Mouse (Mus musculus): ENCODE data around the gene Adamts2.

The Adamts2 gene

DNA sequence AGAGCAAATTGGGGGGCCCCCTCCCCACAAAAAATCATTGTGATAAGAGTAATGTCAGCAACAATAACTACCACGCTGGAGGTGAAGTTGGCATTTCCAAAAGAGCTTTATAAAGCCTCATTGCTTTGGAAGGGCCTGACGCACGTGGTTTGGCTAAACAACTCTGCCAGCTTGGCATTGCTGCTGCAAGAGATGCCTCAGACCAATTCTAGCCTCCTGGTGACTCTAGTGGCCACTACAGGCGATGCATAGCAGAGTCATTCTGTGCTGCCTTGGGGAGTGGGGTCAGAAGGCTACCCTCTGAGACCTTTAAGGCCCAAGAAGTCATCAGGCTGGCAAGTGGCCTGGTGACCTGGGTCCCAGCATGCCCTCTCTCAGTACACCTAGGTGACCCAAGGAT lies 132.2 kb downstream of the Adamts2 start:
- in situ Hi-C loops (cut with MseI, MboI), result no loop called here

DNA sequence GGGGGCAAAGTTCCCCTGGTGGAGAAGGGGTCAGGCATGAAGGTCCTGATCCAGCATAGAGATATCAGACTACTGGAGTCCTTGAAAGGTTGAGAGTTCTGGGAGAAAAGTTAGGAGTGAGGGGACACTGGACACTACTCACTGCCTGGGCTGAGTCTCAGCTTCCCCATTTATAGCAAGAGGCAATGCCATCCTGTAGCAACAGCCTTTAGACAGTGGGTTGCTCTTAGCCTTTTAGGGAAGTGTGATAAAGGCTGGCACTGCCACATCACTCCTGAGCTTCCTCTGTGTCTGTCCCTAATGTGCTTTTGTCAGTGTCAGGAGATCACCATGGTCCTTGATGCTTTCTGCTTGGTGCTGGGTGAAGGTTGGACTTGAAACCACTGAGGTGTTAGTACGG lies 134.7 kb downstream of the Adamts2 start:
- in situ Hi-C loops (cut with MseI, MboI), result no loop called here

DNA sequence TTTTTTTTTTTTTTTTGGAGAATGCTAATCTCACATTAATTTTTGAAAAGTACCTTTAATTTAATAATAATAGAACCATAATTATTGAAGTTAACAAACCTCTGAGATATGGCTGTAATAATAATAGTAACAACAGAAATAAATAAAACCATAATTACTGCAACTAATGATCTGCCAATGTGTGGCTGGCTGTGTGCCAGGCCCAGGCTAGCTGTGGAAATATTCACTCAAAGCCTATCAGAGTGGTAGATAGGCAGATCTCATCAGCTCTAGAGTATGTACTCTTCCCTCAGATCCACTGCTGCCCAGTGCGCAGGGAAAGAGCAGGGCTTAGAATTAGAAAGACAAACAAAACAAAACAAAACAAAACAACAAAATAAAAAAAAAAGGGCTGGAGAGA lies 136.6 kb downstream of the Adamts2 start:
- in situ Hi-C loops (cut with MseI, MboI), result no loop called here

DNA sequence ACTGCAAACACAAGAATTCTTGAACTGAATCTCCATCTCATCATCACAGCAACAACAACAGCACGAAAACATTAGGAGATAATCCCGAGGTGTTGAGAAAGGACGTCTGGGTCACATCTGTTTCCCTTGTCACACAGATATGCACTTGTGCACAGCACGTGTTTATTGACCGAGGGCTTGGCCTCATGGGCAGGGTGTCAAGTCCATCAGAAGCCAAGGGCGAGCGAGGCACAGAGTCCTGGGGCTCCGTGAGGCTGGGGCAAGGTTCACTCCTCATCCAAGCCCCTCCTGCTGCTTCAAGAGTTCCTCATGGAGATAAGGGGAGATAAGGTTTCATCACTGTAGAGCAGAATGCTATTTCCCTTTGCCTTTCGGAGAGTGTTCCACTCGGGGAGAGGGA lies 137.6 kb downstream of the Adamts2 start:
- in situ Hi-C loops (cut with MseI, MboI), result no loop called here

DNA sequence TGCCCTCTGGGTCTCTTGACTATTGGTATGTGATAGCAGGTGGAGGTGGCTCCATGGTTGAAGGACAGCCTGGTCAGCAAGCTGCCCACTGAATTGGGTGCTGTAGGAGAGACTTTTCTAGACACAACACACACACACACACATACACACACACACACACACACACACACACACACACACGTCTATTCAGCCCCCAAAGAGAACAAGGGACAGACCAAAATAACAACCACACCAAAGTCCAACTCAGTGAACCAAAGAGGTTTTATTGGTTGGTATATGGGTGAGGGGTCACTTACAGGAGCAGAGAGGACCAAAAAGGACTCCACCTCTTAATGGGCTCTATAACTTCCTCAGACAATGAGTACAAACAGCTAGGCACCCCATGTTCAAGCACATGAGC lies 140.3 kb downstream of the Adamts2 start:
- in situ Hi-C loops (cut with MseI, MboI), result no loop called here

DNA sequence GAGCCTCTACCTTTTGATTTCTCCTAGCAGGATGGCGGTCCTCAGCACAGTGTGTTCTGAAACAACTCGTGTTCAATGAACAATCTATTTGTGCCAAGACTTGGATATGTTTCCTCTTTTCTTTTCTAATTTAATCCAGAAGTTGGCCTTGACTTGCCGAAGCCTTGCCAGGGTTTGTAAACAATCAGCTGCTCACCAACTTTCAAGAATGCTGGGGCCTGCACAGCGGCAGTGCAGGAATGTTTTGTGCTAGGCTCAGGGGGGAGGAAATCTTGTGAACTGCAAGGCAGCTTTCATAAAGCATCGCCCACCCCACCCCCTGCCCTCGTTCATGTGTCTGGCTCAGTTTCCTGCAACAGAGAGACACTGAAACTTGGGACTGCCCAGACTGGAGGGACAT lies 143.1 kb downstream of the Adamts2 start:
- in situ Hi-C loops (cut with MseI, MboI), result no loop called here

DNA sequence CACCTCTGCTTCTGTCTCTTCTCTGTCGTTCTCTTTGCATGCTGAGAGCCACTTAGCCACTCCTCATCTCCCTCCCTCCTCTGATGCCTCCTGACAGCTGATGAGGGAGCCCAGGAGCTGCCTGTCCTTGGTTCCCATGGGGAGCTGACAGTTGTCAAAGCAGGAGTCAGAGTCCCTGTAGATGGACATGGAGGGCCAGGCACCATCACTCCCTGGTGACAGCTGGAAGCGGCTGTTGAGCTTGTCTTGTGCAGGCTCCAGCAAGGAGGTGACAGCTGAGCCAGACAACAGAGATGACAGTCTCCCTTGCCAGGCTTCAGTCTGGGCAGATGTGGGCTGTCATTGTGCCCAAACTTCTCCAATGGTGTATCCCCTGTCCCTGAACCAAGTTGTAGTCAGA lies 144.6 kb downstream of the Adamts2 start:
- in situ Hi-C loops (cut with MseI, MboI), result no loop called here

DNA sequence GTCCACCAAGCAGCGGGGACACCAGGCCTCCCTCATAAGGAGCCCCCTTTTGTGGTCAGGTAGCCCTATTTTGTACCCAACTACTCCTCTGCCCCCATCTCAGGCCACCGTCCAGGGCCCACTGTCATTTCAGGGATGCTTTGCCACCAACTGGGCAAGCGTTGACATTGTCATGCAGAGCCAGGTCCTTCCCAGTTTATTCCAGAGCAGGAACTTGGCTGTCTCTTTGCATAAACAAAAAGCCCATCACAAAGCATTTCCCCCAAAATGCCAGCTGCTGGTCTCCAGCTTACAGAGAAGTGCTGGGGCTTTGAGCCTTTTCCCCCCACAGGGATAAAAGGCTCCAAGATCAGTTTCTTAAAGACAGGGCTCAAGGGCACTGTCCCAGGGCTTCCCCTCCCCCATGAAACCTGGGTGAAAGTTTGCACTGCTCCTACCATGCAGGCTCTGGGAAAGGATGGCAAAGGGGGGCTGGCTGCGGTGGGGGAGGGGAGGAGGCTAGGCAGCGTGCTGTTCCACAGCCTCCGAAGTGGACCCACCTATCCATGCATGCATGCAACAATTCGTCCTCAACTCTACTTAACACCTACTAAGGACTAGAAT lies 149.2 kb downstream of the Adamts2 start:
- in situ Hi-C loops (cut with MseI, MboI), result no loop called here

DNA sequence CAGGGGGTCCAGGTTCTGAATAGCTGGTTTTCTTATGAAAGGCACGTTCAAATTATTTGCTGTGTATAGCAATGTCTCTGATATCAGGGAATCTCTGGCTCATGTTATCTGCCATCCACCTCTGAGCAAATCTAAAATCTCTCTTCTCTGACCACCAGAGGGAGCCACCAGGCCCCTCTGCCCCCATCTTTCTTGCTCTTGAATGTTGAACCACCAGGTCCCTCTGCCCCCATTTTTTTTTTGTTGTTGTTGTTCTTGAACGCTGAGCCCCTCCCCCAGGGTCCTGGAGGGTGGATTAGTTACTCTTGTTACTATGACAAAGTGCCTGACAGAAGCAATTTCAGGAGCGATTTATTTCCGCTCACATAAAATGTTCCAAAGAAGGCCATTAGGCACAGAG lies 155.9 kb downstream of the Adamts2 start:
- in situ Hi-C loops (cut with MseI, MboI), result no loop called here

DNA sequence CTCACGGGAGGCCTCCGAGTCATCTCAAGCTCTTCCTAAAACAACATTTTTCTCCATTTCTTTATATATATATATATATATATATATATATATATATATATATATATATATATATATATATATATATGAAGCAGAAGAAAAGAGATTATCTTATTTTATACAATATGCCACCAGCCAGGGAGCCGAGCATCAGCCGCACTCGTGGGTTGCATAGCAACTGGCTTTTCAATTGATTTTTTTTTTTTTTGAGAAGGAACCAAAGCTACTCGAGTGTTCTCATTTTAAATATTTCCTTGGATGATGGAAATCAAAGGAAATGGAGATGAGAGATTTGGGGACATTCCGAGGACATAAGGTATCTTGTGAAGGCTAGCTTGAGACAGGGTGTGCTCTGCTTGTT lies 164.6 kb downstream of the Adamts2 start:
- in situ Hi-C loops (cut with MseI, MboI), result loop anchor here (10.0 kb wide), 1 partner anchor 312 kb away; no protein-coding TSS in a partner anchor

DNA sequence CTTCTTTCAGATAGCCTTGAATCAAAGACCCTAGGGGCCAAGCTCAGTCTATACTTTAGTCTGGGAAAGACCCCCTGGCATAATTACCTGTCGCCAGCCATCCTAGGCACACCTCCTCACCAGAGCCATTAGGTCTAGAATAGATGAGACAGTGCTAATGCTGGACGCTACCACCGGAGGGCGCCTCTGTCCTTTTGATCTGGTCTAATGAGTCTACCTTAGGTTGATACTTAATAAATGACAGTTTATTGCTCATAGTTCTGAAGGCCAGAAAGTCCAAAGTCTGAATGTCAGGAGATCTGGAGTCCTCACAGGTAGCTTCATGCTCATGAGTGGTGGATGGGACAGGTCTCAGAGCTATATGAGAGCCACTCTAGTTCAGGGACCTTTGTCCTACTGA lies 165.2 kb downstream of the Adamts2 start:
- in situ Hi-C loops (cut with MseI, MboI), result loop anchor here (10.0 kb wide), 1 partner anchor 312 kb away; no protein-coding TSS in a partner anchor

DNA sequence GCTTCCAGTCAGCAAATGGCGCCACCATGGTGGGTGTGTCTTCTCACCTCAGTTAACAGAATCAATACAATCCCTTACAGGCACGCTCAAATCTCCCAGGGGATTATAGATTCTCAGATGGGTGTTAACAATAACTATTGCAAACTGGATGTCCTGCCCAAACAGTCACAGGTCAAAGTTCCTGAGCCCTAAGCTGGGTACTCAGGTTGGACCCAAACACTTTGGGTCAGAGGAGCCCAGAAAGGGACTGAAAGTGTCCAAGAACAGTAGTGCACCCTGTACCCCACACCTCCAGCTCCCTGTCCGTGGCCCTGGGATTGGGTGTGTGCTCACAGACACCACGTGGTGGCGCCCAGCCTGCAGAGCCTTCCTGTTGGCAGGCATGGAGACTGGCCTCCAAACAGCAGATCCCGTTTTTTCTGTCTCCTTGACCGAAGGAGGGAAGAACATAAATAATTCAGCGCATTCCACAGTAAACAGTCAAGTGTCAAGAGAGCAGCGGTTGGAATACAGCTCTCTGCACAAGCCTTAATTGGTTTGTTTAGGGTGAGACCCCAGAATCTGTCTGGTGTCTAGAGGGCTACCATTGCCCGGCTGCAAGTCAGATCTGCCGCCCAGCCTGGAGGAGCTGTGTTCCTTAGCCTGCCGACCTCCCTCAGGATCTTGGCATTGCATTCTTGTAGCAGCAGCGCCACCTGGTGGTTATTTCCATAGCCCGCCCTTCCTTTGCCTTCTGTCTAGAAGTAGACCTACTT lies 167.3 kb downstream of the Adamts2 start:
- in situ Hi-C loops (cut with MseI, MboI), result loop anchor here (10.0 kb wide), 1 partner anchor 314 kb away; no protein-coding TSS in a partner anchor

DNA sequence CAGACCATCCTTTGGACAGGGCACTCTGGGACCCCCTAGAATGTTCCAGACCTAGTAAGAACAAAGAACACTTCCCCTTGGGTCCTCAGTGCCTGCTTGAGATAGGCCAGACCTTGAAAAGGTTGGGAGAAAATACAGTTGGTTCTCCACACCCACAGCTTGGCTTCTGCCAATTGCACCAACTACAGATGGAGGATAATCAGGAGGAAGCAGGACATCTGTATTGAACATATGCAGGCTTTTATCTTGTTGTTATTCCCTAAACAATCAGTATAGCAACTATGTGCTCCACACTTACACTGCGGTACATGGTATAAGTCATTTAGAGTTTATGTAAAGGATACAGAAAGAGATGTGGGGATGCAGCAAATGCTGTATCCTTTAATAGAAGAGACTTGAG lies 169.1 kb downstream of the Adamts2 start:
- in situ Hi-C loops (cut with MseI, MboI), result no loop called here

DNA sequence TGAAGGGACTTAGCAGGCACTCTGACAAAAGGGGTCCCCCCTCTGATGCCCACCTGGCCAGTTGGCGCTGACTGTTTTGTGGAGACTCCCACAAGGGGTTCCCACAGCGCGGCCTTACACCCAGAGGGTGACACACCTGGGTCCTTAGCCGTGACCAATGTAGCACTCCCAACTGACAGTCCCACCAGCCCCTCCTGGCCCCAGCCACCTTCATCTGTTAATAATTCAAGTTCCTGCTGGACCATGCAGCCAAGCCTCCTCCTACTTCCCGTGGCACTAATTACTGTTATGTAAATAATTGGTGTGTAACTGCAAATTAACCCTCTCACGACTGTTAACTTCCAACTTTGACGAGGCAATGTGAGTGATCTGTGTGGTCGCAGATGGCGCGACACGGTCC lies 195.8 kb downstream of the Adamts2 start:
- in situ Hi-C loops (cut with MseI, MboI), result no loop called here

DNA sequence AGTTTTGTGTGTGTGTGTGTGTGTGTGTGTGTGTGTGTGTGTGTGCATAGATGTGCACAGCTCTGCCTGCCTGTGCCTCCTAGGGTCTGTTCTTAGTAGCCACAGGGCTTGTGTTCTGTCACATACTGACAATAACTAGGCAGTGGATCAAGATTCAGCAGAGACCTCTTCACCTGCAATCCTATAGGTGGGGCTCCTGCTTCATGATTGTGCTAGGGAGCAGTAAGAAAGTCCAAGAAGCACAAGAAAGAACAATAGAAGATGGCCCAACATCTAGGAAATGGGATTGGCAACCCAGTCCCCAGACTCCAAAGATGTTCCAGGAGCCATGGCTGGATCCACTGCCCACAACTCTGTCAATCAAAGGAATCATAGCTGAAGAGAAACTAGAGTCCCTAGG lies 197.0 kb downstream of the Adamts2 start:
- in situ Hi-C loops (cut with MseI, MboI), result no loop called here

DNA sequence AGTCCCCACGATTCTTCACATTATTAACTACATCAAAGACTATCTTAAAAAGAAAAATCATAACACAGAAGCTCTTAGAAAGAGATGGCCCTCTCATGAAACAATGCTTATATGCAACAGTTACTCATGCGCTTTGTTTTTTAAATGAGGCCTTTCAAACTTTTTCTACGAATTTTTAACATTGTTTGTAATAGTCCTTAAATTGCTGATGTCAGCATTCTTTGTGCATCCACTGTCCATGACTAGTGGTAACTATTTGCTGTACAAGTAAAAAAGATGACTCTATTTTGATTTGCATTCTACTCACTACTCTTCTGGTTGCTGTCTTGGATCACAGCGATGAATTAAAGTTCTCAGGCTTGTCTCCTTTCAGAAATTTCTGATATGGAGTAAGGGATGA lies 212.3 kb downstream of the Adamts2 start:
- in situ Hi-C loops (cut with MseI, MboI), result no loop called here

DNA sequence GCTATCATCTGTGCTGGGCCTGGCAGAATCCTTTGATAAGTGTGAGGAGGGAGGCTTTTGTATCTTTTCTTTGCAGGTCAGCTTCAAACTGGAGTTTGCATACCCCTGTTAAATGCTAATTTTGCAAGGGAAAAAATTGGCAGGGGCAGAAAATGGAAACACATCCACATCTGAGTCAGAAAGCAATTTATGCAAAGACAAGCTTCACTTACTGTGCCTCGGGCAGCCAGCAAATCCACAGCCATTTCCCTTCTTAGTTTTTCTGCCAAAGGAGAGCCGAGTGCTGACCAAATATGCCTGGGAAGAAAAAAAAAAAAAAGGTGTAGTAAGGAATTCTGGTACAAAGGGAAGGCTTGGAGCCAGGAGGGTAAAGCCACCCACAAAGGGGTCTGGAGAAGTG lies 224.3 kb downstream of the Adamts2 start:
- in situ Hi-C loops (cut with MseI, MboI), result no loop called here

DNA sequence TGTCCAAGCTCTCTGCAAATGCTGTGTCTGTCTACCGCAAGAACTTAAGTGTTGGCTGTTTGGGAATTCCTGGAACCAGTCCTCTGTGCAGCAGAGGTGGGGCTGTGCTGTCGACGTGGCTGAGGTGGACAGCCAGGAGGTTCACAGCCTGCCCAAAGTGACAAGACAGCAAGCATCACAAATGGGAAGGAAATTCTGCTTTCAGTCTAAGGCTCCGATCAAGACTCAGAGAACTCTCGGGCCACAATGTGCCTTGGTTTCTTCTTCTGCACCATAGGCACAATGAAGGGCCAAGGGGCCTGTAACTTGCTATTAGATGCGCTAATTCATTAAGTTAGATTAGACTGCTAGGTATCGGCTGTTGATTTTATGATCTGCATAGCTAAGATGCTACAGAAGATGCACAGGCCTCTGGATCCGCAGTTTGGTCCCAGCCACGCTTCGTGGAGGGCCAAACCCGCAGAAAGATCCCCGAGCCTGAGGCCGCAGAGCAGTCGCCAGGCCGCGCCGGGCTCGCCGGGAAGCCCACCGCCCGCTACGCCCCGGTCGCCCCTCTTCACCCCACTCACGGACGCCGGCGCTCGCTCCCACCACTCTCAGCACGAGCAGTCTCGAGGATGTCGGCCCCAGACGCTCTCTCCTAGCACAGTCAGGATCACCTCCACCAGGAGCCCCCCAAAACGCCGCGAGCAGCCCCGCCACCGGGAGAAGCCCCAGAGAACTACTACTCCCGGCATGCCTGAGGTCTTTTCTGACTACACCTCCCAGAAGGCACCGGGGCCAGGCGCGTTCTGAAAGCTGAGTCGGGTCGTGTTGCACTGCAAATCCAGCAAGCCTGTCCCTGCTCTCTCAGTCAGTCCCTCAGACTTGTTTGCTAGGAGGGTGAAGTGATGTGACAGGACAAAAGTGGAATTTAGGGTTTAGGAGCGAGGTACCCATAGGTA lies 225.4 kb downstream of the Adamts2 start, which contains the start of gene Zfp354c:
Gene Zfp354c (minus strand): TSS at position 715 of the 944 bp plus-strand sequence.
- in situ Hi-C loops (cut with MseI, MboI), result no loop called here

DNA sequence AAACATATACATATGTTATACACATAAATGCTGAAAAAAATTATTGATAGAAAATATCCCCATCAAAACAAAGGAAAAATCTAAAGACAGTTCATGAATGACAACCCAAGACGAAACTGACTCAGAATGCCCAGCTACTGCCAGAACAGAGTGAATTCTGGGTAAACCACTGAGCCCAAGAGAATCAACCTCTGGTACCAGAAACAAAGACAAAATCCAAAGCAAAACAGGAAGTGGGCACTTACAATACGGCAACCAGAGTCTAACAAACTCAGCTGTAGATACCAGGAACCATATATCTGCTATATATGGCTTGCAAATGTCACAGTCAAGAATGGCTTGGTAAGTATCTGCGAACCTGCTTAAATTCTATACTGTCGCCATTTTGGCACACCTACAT lies 233.8 kb downstream of the Adamts2 start:
- in situ Hi-C loops (cut with MseI, MboI), result no loop called here

DNA sequence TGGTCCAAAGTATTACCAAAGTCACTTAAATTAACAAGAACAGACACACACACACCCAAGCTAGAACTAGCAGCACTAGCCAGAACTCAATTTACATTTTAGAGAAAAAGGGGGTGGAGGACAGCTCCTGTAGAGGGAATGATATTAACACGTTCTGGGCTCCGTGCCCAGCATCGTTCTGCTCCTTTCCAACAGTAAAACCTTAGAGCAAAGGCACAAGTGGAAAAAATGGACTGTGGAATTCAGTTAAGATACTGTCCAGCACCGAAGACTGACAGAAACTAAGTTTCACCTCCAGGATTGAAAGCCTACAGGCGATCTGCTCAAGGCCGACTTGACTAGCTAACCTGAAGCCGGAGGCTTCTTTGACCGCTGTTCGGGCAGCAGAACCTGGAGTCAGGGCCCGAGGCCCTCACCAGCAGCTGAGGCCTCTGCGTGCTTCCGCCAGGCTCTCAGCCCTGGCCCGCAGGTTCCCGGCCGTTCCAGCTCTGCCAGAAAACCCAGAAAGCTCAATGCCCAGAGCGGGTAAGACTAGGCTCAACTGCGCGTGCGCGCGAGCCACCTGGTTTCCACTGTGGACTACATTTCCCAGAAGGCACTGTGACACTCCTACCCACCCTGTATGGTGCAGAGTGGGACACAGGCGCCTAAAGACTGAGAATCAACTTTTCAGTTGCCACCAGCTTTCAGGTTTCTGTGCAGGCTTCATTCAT lies 239.3 kb downstream of the Adamts2 start, which contains the start of gene Zfp879:
Gene Zfp879 (minus strand): TSS at position 530 of the 713 bp plus-strand sequence.
- in situ Hi-C loops (cut with MseI, MboI), result no loop called here

DNA sequence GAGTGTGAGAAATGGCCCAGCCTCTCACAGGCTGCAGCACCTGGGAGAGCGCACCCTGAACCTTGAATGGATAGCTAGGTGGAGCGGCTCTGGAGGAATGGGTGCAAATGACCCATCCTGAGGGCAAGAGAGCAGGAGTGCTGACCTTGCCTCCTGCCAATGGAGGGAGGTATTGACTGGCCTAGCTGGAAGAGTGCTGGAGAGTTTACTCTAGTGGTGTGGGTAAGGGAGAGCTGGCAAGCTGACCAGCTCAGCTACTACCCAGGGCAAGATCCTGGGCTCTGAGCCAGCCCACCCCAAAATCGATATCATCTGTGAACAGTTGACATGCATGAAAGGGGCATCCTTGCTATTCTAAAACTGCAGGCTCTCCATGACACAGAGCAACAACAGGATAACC lies 244.1 kb downstream of the Adamts2 start:
- in situ Hi-C loops (cut with MseI, MboI), result no loop called here
